Mouse (Mus musculus): ENCODE results near the gene Tcf7l2. TPM values are rescaled to one million over a fixed set of nuclear protein-coding genes. Genes with fewer than 3 reads are reported as not detected.
A peak's percentile ranks its signal among the peaks of the same experiment; 100 is the strongest.

The Tcf7l2 gene
- polyA plus RNA-seq, 1 experiment from 2014 or later = 189 TPM

DNA sequence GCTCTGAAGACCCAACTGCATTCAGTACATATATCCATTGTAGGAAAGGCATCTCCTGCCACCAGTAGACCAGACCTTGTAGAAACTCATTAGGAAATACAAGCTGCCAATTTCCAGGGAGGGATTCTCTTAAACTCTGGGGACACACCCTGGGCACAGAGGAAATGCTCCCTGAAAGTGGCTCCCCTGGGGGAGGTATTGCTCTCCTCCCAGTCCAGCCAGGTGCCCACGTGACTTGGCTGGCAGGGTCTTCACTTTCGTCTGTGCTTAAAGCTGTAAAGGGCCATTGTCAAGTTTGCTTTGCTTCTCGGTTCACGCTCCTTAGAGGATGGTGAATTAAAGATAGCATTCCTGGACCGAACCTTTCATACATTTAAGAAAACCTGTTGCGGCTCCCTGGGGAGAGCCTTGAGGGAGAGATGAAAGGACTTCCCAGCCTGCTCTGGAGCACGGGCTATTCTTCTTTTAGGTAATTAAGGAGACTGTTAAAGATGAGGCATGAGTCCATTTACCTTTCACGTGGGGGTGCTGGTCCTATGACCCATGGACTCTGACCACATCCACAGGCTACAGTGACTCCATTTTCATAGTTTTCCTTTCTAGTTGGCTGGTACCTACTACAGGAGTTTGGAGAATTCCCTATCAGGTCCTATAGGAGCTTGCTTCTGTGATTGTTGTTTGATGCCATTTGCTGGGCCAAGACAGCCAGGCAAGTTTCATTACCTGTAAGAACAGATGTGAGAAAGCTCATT, 52.8 kb downstream of the Tcf7l2 start:
- H3K4me3 ChIP-seq (replicated peaks) = no peak overlapping the region
- H3K9ac ChIP-seq (replicated peaks) = no peak overlapping the region
- peaks cover 41% of the 10 kb centered on the region for H3K36me3 ChIP-seq
- no peak for ATAC-seq (ENCODE audit: insufficient number of reproducible peaks, insufficient read depth, low FRiP score, low TSS enrichment, low read depth)
- H3K4me2 ChIP-seq = no peak overlapping the region
- no peaks in the 10 kb centered on the region for H3K9me3 ChIP-seq
- H3K4me1 ChIP-seq (replicated peaks) = peaks cover 79% of the 10 kb centered on the region
- 42% methylated on average over 8 of the region's 8 CpGs for WGBS
- no peaks in the 10 kb centered on the region for H3K27me3 ChIP-seq
- H3K27ac ChIP-seq = 0 out of 2 replicates have a peak overlapping the region, but pooled peaks have one; percentile 14

- H3K4me2 ChIP-seq = no peak overlapping the region
- H3K4me3 ChIP-seq (replicated peaks) = no peak overlapping the region
- no peak for ATAC-seq (ENCODE audit: insufficient number of reproducible peaks, insufficient read depth, low FRiP score, low TSS enrichment, low read depth)
- H3K4me1 ChIP-seq (replicated peaks) = peaks cover 74% of the 10 kb centered on the region
- peaks cover 40% of the 10 kb centered on the region for H3K36me3 ChIP-seq
- 93% methylated on average over 5 of the region's 5 CpGs for WGBS
- H3K27me3 ChIP-seq = no peaks in the 10 kb centered on the region
- no peaks in the 10 kb centered on the region for H3K9me3 ChIP-seq
- H3K9ac ChIP-seq (replicated peaks) = no peak overlapping the region
- H3K27ac ChIP-seq = no peak overlapping the region
Measured at GRCm38 (mm10) chr19:55794946-55795340, 53.3 kb downstream of the Tcf7l2 start.

GRCm38 (mm10) chr19:55795349-55795748, 53.7 kb downstream of the Tcf7l2 start:
- H3K27ac ChIP-seq = peak overlapping the region; percentile 35; the same call in 1 of the 2 replicates
- H3K4me1 ChIP-seq (replicated peaks) = peaks cover 70% of the 10 kb centered on the region
- 66% methylated on average over 7 of the region's 7 CpGs for WGBS
- H3K4me3 ChIP-seq (replicated peaks) = no peak overlapping the region
- peaks cover 40% of the 10 kb centered on the region for H3K36me3 ChIP-seq
- H3K9ac ChIP-seq (replicated peaks) = no peak overlapping the region
- no peaks in the 10 kb centered on the region for H3K9me3 ChIP-seq
- no peak overlapping the region for H3K4me2 ChIP-seq
- H3K27me3 ChIP-seq = no peaks in the 10 kb centered on the region
- no peak for ATAC-seq (ENCODE audit: insufficient number of reproducible peaks, insufficient read depth, low FRiP score, low TSS enrichment, low read depth)

DNA sequence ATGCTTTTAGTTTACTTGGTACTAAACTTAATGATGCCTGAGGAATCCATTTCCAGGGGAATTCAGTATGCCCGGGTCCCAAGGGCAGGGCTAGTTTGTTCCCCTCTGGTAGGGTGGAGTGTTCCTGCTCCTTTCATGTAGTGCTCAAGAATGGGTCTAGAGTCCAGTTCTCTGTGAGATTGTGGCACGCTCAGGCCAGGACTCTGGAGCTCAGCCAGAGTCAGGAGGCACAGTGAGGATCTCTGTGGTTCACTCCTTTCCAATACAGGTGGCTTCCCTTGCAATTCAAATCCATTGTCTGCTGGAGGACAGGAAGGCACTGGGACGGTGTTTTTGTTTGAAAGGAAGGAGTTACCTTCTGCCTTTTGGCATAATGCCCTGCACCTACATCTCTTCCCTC, 56.2 kb downstream of the Tcf7l2 start:
- Histone ChIP-seq H3K27ac (no peak overlapping the region), H3K4me3 (replicated peaks) (no peak overlapping the region), H3K27me3 (no peaks in the 10 kb centered on the region), H3K4me2 (no peak overlapping the region), H3K9me3 (no peaks in the 10 kb centered on the region), H3K4me1 (replicated peaks) (peaks cover 52% of the 10 kb centered on the region), H3K9ac (replicated peaks) (no peak overlapping the region), H3K36me3 (peaks cover 27% of the 10 kb centered on the region)
- WGBS = 80% methylated on average over 3 of the region's 3 CpGs
- ATAC-seq (ENCODE audit: insufficient number of reproducible peaks, insufficient read depth, low FRiP score, low TSS enrichment, low read depth) = no peak

GRCm38 (mm10) chr19:55799411-55799810, 57.8 kb downstream of the Tcf7l2 start:
- Histone ChIP-seq H3K27me3 (no peaks in the 10 kb centered on the region), H3K36me3 (peaks cover 16% of the 10 kb centered on the region; the same call in 1 of the 2 replicates), H3K4me2 (no peak overlapping the region), H3K4me3 (replicated peaks) (no peak overlapping the region), H3K9me3 (no peaks in the 10 kb centered on the region), H3K27ac (no peak overlapping the region), H3K9ac (replicated peaks) (no peak overlapping the region), H3K4me1 (replicated peaks) (peaks cover 51% of the 10 kb centered on the region)
- ATAC-seq (ENCODE audit: insufficient number of reproducible peaks, insufficient read depth, low FRiP score, low TSS enrichment, low read depth) = no peak

DNA sequence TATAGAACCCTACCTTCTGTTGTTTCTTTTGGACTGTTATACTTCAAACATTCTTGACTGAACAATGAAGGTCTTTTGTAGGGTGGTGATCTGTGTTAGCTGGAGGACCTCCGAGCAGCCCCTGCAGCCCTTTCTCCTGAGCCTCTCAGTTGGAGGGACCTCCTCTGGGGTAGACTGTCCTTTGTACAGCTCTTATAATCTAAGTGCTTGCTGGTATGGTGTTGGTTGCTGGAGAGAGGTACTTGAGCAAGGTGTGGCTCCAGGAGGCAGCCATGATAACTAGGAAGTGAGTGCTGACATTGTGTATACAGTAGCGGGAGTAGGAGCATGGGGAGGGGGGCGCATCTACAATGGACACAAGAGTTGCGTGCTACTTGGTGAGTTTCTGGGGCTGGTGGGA, 58.4 kb downstream of the Tcf7l2 start:
- no peak for ATAC-seq (ENCODE audit: insufficient number of reproducible peaks, insufficient read depth, low FRiP score, low TSS enrichment, low read depth)
- Histone ChIP-seq H3K27ac (no peak overlapping the region), H3K4me3 (replicated peaks) (no peak overlapping the region), H3K4me2 (no peak overlapping the region), H3K9ac (replicated peaks) (no peak overlapping the region), H3K4me1 (replicated peaks) (peaks cover 51% of the 10 kb centered on the region), H3K9me3 (no peaks in the 10 kb centered on the region), H3K36me3 (peaks cover 21% of the 10 kb centered on the region; the same call in 1 of the 2 replicates), H3K27me3 (no peaks in the 10 kb centered on the region)
- WGBS = 94% methylated on average over 4 of the region's 4 CpGs

GRCm38 (mm10) chr19:55803121-55803520, 61.5 kb downstream of the Tcf7l2 start:
- H3K4me1 ChIP-seq (replicated peaks) = peaks cover 51% of the 10 kb centered on the region
- H3K4me2 ChIP-seq = no peak overlapping the region
- no peaks in the 10 kb centered on the region for H3K9me3 ChIP-seq
- no peak for ATAC-seq (ENCODE audit: insufficient number of reproducible peaks, insufficient read depth, low FRiP score, low TSS enrichment, low read depth)
- no peak overlapping the region for H3K4me3 ChIP-seq (replicated peaks)
- no peak overlapping the region for H3K9ac ChIP-seq (replicated peaks)
- peaks cover 24% of the 10 kb centered on the region for H3K36me3 ChIP-seq
- WGBS = 90% methylated on average over 1 of the region's 1 CpGs
- H3K27me3 ChIP-seq = peaks cover 9% of the 10 kb centered on the region; the same call in 1 of the 2 replicates
- no peak overlapping the region for H3K27ac ChIP-seq

GRCm38 (mm10) chr19:55803797-55804196, 62.2 kb downstream of the Tcf7l2 start:
- 87% methylated on average over 12 of the region's 12 CpGs for WGBS
- Histone ChIP-seq H3K36me3 (peaks cover 19% of the 10 kb centered on the region), H3K9me3 (no peaks in the 10 kb centered on the region), H3K27ac (no peak overlapping the region), H3K4me1 (replicated peaks) (peaks cover 54% of the 10 kb centered on the region), H3K4me3 (replicated peaks) (no peak overlapping the region), H3K4me2 (no peak overlapping the region), H3K27me3 (peaks cover 9% of the 10 kb centered on the region; the same call in 1 of the 2 replicates), H3K9ac (replicated peaks) (no peak overlapping the region)
- ATAC-seq (ENCODE audit: insufficient number of reproducible peaks, insufficient read depth, low FRiP score, low TSS enrichment, low read depth) = no peak

DNA sequence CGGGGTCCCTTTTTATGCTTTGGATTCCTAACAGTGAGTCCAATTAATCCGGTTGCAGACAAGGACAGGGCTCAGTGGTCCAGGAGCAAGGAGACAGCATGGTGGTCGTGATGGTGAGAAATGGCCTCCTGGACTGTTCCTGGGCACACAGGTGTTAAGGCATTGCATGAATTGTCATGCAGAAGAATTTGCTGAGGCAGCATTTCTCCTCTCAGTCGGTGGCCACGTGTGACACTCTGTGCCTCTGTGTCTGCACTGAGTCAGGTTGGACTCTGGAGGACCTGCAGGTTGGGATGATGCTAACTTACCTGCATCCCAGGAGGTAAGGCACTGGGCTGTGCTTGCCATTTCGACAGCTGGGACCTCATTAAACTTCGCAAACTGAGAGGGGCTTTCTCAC, 63.2 kb downstream of the Tcf7l2 start:
- Histone ChIP-seq H3K4me2 (no peak overlapping the region), H3K27ac (no peak overlapping the region), H3K9ac (replicated peaks) (no peak overlapping the region), H3K4me3 (replicated peaks) (no peak overlapping the region), H3K36me3 (peaks cover 19% of the 10 kb centered on the region), H3K9me3 (no peaks in the 10 kb centered on the region), H3K4me1 (replicated peaks) (peaks cover 64% of the 10 kb centered on the region), H3K27me3 (peaks cover 9% of the 10 kb centered on the region; the same call in 1 of the 2 replicates)
- WGBS = 74% methylated on average over 7 of the region's 7 CpGs
- no peak for ATAC-seq (ENCODE audit: insufficient number of reproducible peaks, insufficient read depth, low FRiP score, low TSS enrichment, low read depth)

DNA sequence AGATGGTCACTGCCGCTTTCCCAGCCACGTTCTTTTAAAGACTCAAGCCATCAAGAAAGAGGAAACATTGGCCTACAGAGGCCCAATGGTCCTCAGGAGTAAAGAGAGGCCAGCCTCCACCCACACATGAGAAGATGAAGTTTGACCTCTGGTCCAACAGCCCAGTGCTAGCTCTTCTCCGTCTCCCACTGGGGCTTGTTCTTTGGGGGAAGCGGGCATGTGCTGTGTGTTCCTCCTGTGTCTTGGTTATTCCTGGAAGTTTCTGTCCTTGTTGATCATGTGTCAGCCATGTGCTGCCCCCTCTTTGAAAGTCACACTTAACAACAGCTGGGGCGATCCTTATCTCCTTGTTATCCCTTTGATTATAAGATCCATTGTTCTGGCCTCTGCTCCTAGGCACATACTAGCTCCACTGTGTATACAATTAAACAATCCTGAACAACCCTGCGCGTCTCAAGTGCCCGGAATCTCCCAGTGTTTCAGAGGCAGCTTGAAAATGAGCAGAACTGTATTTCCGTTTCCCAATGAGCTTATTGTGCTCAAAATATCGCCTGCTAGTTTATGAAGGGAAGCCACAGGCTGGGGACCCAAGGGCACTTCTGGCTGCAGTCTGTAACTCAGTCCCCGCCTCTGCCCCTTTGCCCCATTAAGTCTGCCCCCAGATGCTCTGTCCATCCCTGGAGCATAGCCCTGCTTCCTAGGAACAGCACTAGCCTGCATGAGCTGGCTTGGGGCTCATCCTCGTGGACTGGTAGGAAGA, 65.0 kb downstream of the Tcf7l2 start:
- H3K36me3 ChIP-seq = peaks cover 19% of the 10 kb centered on the region
- H3K27ac ChIP-seq = peak overlapping the region; percentile 75
- peak overlapping the region; percentile 0; the same call in 1 of the 2 replicates for H3K9ac ChIP-seq (replicated peaks)
- peak overlapping the region; percentile 28; the same call in 1 of the 2 replicates for H3K4me2 ChIP-seq
- no peaks in the 10 kb centered on the region for H3K9me3 ChIP-seq
- H3K4me1 ChIP-seq (replicated peaks) = peaks cover 81% of the 10 kb centered on the region
- H3K27me3 ChIP-seq = peaks cover 9% of the 10 kb centered on the region; the same call in 1 of the 2 replicates
- no peak for ATAC-seq (ENCODE audit: insufficient number of reproducible peaks, insufficient read depth, low FRiP score, low TSS enrichment, low read depth)
- 37% methylated on average over 12 of the region's 12 CpGs for WGBS
- H3K4me3 ChIP-seq (replicated peaks) = peak overlapping the region; percentile 13; the same call in 1 of the 2 replicates

Data from limb, embryonic 12.5 days (tissue).